Mouse (Mus musculus) CH12.LX (cell line): Measurements from ENCODE around the gene Ghr. TPM values are rescaled to one million over a fixed set of nuclear protein-coding genes. Genes with fewer than 3 reads are reported as not detected.
A peak's percentile ranks its signal among the peaks of the same experiment; 100 is the strongest.

Source experiments
- DNase-seq: peaks from one replicate; pipeline ENCODE4 v3.0.0-alpha.2; 2013; ENCODE audit errors: extremely low read depth
- H3K27ac ChIP-seq: 2 replicates; pipeline ENCODE4 v1.5.1; 2012; ENCODE audit warnings: low read depth, mild to moderate bottlenecking, control low read depth, moderate library complexity; ENCODE audit not compliant: insufficient read depth
- H3K27me3 ChIP-seq: replicated peaks from 2 replicates; pipeline ENCODE3; 2012; ENCODE audit warnings: inconsistent platforms
- H3K36me3 ChIP-seq, 2 experiments: replicated peaks in 1 of 2; 2 replicates each; pipeline versions ENCODE3 to v1.6.1; 2012; ENCODE audit warnings: inconsistent platforms in 1 of 2, low read length in 1 of 2, mild to moderate bottlenecking in 1 of 2, mixed read lengths in 1 of 2, moderate library complexity in 1 of 2; ENCODE audit not compliant: control insufficient read depth in 1 of 2, insufficient read depth in 1 of 2
- H3K4me1 ChIP-seq, 2 experiments: 2 replicates each; pipeline ENCODE4 v1.6.1; 2012; ENCODE audit warnings: inconsistent platforms in 1 of 2, moderate library complexity in 1 of 2; ENCODE audit not compliant: insufficient read depth in 2 of 2, control insufficient read depth in 1 of 2
- H3K4me2 ChIP-seq: 2 replicates; pipeline ENCODE4 v1.6.1; 2012; ENCODE audit warnings: low read depth, mild to moderate bottlenecking, control low read depth; ENCODE audit not compliant: poor library complexity, insufficient read depth, severe bottlenecking
- H3K4me3 ChIP-seq, 3 experiments: fragments of 150-350 bp in 1 of 3; sonication (generic) in 1 of 3; replicated peaks in 1 of 3; 2 replicates each; pipeline versions ENCODE3 to v1.5.1; 2011 to 2012; ENCODE audit warnings: low read depth in 2 of 3, low read length in 2 of 3, mild to moderate bottlenecking in 2 of 3, moderate library complexity in 2 of 3, control low read depth in 1 of 3, improper control_type of control experiment in 1 of 3, inconsistent platforms in 1 of 3, mixed read lengths in 1 of 3; ENCODE audit not compliant: poor library complexity in 1 of 3
- H3K79me2 ChIP-seq: replicated peaks from 2 replicates; pipeline ENCODE4 v1.6.1; 2012; ENCODE audit warnings: mild to moderate bottlenecking, moderate library complexity; ENCODE audit not compliant: control insufficient read depth, poor library complexity, insufficient read depth, severe bottlenecking; ENCODE audit errors: extremely low read depth
- H3K9ac ChIP-seq: 2 replicates; pipeline ENCODE4 v1.6.1; 2012; ENCODE audit warnings: low read depth, mild to moderate bottlenecking, control low read depth, moderate library complexity; ENCODE audit not compliant: insufficient read depth
- H3K9me3 ChIP-seq: replicated peaks from 2 replicates; pipeline ENCODE3; 2012; ENCODE audit warnings: low read length, inconsistent platforms, mixed read lengths
- BHLHE40 ChIP-seq: IDR thresholded peaks from 2 replicates; pipeline ENCODE4 v1.6.1; 2011; ENCODE audit warnings: mild to moderate bottlenecking, low read depth, low read length, improper control_type of control experiment
- CTCF ChIP-seq, 2 experiments: IDR thresholded peaks in 1 of 2; conservative IDR thresholded peaks in 1 of 2; 2 replicates each; pipeline ENCODE4 v1.5.1; 2011 to 2012; ENCODE audit warnings: low read depth in 2 of 2, low read length in 2 of 2, improper control_type of control experiment in 1 of 2, inconsistent platforms in 1 of 2, mild to moderate bottlenecking in 1 of 2, moderate library complexity in 1 of 2
- ETS1 ChIP-seq: conservative IDR thresholded peaks from 2 replicates; pipeline ENCODE4 v1.6.1; 2012; ENCODE audit warnings: low read depth, mild to moderate bottlenecking, inconsistent platforms, low read length, improper control_type of control experiment, moderate library complexity
- HCFC1 ChIP-seq: IDR thresholded peaks from 2 replicates; pipeline ENCODE4 v1.6.1; 2012; ENCODE audit warnings: low read depth, mild to moderate bottlenecking, inconsistent platforms, low read length, improper control_type of control experiment
- IRF4 ChIP-seq: IDR thresholded peaks from 2 replicates; pipeline ENCODE4 v1.6.1; 2014; ENCODE audit warnings: low read depth, mild to moderate bottlenecking, inconsistent platforms, low read length, improper control_type of control experiment
- JUN ChIP-seq: IDR thresholded peaks from 2 replicates; pipeline ENCODE4 v1.6.1; 2011; ENCODE audit warnings: low read depth, mild to moderate bottlenecking, low read length, improper control_type of control experiment, moderate library complexity; ENCODE audit not compliant: insufficient read depth
- JUND ChIP-seq: conservative IDR thresholded peaks from 2 replicates; pipeline ENCODE4 v1.6.1; 2011; ENCODE audit warnings: low read depth, low read length, improper control_type of control experiment
- KAT2A ChIP-seq: IDR thresholded peaks from 2 replicates; pipeline ENCODE4 v1.6.1; 2012; ENCODE audit warnings: low read length, improper control_type of control experiment, inconsistent platforms; ENCODE audit not compliant: insufficient replicate concordance
- MAFK ChIP-seq: IDR thresholded peaks from 2 replicates; pipeline ENCODE4 v1.6.1; 2011; ENCODE audit warnings: low read length, improper control_type of control experiment; ENCODE audit not compliant: insufficient replicate concordance
- MAX ChIP-seq: IDR thresholded peaks from 2 replicates; pipeline ENCODE4 v1.6.1; 2011; ENCODE audit warnings: low read length, improper control_type of control experiment
- MEF2A ChIP-seq: IDR thresholded peaks from 2 replicates; pipeline ENCODE4 v1.6.1; 2014; ENCODE audit warnings: low read depth, mild to moderate bottlenecking, inconsistent platforms, low read length, improper control_type of control experiment, borderline replicate concordance
- MYC ChIP-seq: IDR thresholded peaks from 2 replicates; pipeline ENCODE4 v1.6.1; 2011; ENCODE audit warnings: low read depth, mild to moderate bottlenecking, improper control_type of control experiment, low read length
- POLR2A ChIP-seq: IDR thresholded peaks from 2 replicates; pipeline ENCODE4 v1.6.1; 2011; ENCODE audit warnings: low read depth, mild to moderate bottlenecking, improper control_type of control experiment, low read length
- POLR2AphosphoS2 ChIP-seq: IDR thresholded peaks from 2 replicates; pipeline ENCODE4 v1.6.1; 2011; ENCODE audit warnings: low read depth, low read length, improper control_type of control experiment
- RAD21 ChIP-seq: IDR thresholded peaks from 2 replicates; pipeline ENCODE4 v1.6.1; 2011; ENCODE audit warnings: low read depth, mild to moderate bottlenecking, low read length, improper control_type of control experiment, moderate library complexity
- SIN3A ChIP-seq: IDR thresholded peaks from 2 replicates; pipeline ENCODE4 v1.6.1; 2012; ENCODE audit warnings: low read length, improper control_type of control experiment, inconsistent platforms
- SMC3 ChIP-seq: IDR thresholded peaks from 2 replicates; pipeline ENCODE4 v1.6.1; 2011; ENCODE audit warnings: low read depth, low read length, improper control_type of control experiment
- UBTF ChIP-seq: IDR thresholded peaks from 2 replicates; pipeline ENCODE4 v1.6.1; 2012; ENCODE audit warnings: low read depth, mild to moderate bottlenecking, inconsistent platforms, low read length, improper control_type of control experiment, moderate library complexity
- USF1 ChIP-seq: IDR thresholded peaks from 2 replicates; pipeline ENCODE4 v1.6.1; 2014; ENCODE audit warnings: low read depth, mild to moderate bottlenecking, inconsistent platforms, low read length, improper control_type of control experiment
- USF2 ChIP-seq: conservative IDR thresholded peaks from 2 replicates; pipeline ENCODE4 v1.6.1; 2011; ENCODE audit warnings: low read depth, low read length, improper control_type of control experiment
- ZC3H11A ChIP-seq: IDR thresholded peaks from 2 replicates; pipeline ENCODE4 v1.6.1; 2012; ENCODE audit warnings: low read depth, mild to moderate bottlenecking, inconsistent platforms, low read length, improper control_type of control experiment
- ZKSCAN1 ChIP-seq: IDR thresholded peaks from 2 replicates; pipeline ENCODE4 v1.6.1; 2012; ENCODE audit warnings: low read depth, inconsistent platforms, low read length, improper control_type of control experiment, borderline replicate concordance
- ZMIZ1 ChIP-seq: IDR thresholded peaks from 2 replicates; pipeline ENCODE4 v1.6.1; 2012; ENCODE audit warnings: low read depth, mild to moderate bottlenecking, inconsistent platforms, low read length, improper control_type of control experiment
- ZNF384 ChIP-seq: IDR thresholded peaks from 2 replicates; pipeline ENCODE4 v1.6.1; 2012; ENCODE audit warnings: low read depth, low read length, improper control_type of control experiment, inconsistent platforms
- dilution Hi-C: fragments of 300-500 bp; cut with MboI; formaldehyde crosslinking; loops from 2 replicates; pipeline ENCODE4 v1.14.3; 2020; ENCODE audit warnings: low sequenced_read_pairs; ENCODE audit not compliant: extremely low pct_unique_long_range_greater_than_20kb, extremely low pct_ligation_motif_present
- in situ Hi-C: fragments of 300-500 bp; cut with MboI; formaldehyde crosslinking; loops from 3 replicates; pipeline ENCODE4 v1.14.3; 2019; ENCODE audit warnings: low sequenced_read_pairs, low pct_ligation_motif_present, low pct_unique_long_range_greater_than_20kb, mixed read lengths
- polyA plus RNA-seq: library from polyadenylated mRNA; unstranded; fragments of >175 nt; gene quantifications from 2 replicates; pipeline ENCODE4 v1.2.1, GENCODE M21; 2012; ENCODE audit warnings: low read depth; ENCODE audit not compliant: insufficient read length
- total RNA-seq, 2 experiments: library from RNA; depleted of rRNA; stranded (reverse); fragments of 300-350 nt in 1 of 2; fragments of >200 nt in 1 of 2; gene quantifications; 2 replicates each; pipeline ENCODE4 v1.2.3; 2012 to 2014

The Ghr gene
- total and polyA plus RNA-seq, 3 experiments = 0.42 to 1.7 (median 0.89) TPM

DNA sequence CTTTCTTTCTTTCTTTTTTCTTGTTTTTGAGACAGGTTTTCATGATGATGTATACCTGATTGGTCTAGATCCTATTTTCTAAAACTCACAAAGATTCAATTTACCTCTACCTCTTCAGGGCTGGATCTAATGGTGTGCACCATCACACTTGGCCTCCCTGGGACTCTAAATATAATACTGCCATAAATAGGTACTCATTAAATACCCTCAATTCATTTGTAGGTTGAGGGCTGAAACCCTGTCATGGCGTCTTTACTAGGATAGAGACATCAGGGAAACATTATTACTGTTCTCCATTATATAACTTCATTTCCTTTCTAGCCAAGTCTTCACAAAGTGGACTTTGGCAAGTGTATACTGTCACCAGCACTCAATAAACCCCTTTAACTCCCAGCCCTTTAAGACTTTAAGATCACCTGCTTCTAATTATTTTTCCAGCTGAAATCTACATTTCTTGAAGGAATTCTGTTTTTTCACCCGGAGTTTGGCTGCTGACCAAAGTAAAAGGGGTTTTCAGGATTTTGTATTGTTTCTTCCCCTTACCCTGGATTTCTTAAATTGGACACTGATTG, 214.9 kb downstream of the Ghr start:
- Histone ChIP-seq H3K9me3 (no peaks in the 10 kb centered on the region), H3K27ac (no peak overlapping the region), H3K4me2 (no peak overlapping the region), H3K4me1 (no peaks in the 10 kb centered on the region), H3K79me2 (no peaks in the 10 kb centered on the region), H3K27me3 (no peaks in the 10 kb centered on the region), H3K36me3 (no peaks in the 10 kb centered on the region), H3K9ac (no peak overlapping the region), H3K4me3 (no peak overlapping the region)
- DNase-seq = no peak
- in situ Hi-C loops = no loop called here
- TF ChIP-seq ZMIZ1 (no peak), ZNF384 (no peak), MEF2A (no peak), MAFK (no peak), HCFC1 (no peak), KAT2A (no peak), SIN3A (no peak), JUND (no peak), USF1 (no peak), BHLHE40 (no peak), POLR2A (no peak), ETS1 (no peak), MYC (no peak), ZKSCAN1 (no peak), ZC3H11A (no peak), RAD21 (no peak), MAX (no peak), JUN (no peak), IRF4 (no peak), UBTF (no peak)
- TF ChIP-seq, all 38 proteins: peak for 0
- dilution Hi-C loops = no loop called here

DNA sequence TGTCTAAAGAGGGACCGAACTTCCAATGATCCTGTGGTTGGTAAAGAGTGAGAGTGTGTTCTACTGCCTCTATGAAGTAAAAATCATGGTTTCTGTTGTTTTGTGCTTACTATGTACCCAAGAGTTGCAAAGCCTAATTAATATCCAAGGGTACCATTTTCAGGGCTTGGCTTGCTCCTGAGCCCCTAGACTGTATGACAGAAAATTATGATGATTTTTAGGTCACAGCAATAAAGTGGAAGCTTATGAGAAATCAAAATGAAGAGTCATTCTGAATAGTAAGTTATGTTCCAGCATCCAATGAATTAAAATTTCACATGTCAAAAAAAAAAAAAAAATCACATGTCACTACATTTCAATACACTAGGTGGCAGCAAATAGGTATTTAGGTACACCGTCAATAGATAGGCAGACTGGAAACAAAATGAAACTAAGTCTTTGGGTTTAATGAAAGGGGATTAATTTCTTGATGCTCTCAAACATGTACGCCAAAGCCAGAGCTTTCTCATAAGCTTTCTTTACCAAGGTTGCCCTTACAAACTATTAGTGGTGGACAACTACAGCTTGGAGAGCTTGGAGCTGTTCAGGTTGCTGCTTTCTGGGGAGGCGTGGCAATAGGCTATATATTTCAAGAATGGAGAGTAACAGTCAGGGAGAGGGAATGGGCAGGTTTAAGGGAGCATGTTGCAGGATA, 227.1 kb downstream of the Ghr start:
- in situ Hi-C loops = no loop called here
- peak overlapping the region; percentile 84 for H3K4me2 ChIP-seq
- H3K9ac ChIP-seq = no peak overlapping the region
- no peaks in the 10 kb centered on the region for H3K27me3 ChIP-seq
- dilution Hi-C loops = no loop called here
- TF ChIP-seq MAFK (no peak), JUND (no peak), ZNF384 (peak; percentile 97), IRF4 (no peak), POLR2AphosphoS2 (no peak), SMC3 (0 out of 2 replicates have a peak, but pooled peaks have one; percentile 26), RAD21 (peak; percentile 66), CTCF (conservative IDR thresholded peaks at IDR 0.05 in 1 of 2, IDR thresholded peaks at IDR 0.05 in 1 of 2; ENCODE audit: low read depth in 2 of 2, low read length in 2 of 2) (peak in 1 of 2 experiments; percentile 58; a peak in 2 of 4 replicates), USF2 (no peak)
- H3K79me2 ChIP-seq = no peaks in the 10 kb centered on the region
- H3K9me3 ChIP-seq = no peaks in the 10 kb centered on the region
- peak; percentile 30 for DNase-seq
- no peak overlapping the region for H3K4me3 ChIP-seq
- peaks cover 0 to 10% of the 10 kb centered on the region in 2 experiments; a peak in 1 of 4 replicates for H3K4me1 ChIP-seq
- H3K27ac ChIP-seq = no peak overlapping the region
- no peaks in the 10 kb centered on the region for H3K36me3 ChIP-seq
